Mouse (Mus musculus): ENCODE measurements around the gene Faap100. TPM values are rescaled to one million over a fixed set of nuclear protein-coding genes. Genes with fewer than 3 reads are reported as not detected.

Gene Faap100
- polyA plus RNA-seq, 1 experiment from 2014 or later = 9.7 TPM

GRCm38 (mm10) chr11:120345067-120345681 is 33.4 kb downstream of the Faap100 start:
- Histone ChIP-seq H3K4me3 (ENCODE audit: low read depth, low read length) (peak overlapping the region; percentile 27; the same call in 1 of the 2 replicates), H3K27ac (ENCODE audit: low read depth, low read length) (no peak overlapping the region), H3K9me3 (ENCODE audit: control insufficient read depth) (no peaks in the 10 kb centered on the region), H3K4me1 (replicated peaks; ENCODE audit: control insufficient read depth, insufficient read depth, low read length) (no peaks in the 10 kb centered on the region), H3K4me2 (replicated peaks; ENCODE audit: low read depth) (peak overlapping the region; percentile 48), H3K27me3 (replicated peaks; ENCODE audit: control insufficient read depth, insufficient read depth, low read length) (no peaks in the 10 kb centered on the region), H3K9ac (ENCODE audit: low read depth, low read length) (peak overlapping the region; percentile 37; the same call in 1 of the 2 replicates), H3K36me3 (ENCODE audit: control insufficient read depth, insufficient read depth) (peaks cover 14% of the 10 kb centered on the region)
- TF ChIP-seq CTCF (IDR thresholded peaks at IDR 0.05; ENCODE audit: low read depth) = no peak
- ATAC-seq = no peak
- 13% methylated on average over 1 of the region's 1 CpGs for WGBS

- peaks cover 14% of the 10 kb centered on the region for H3K36me3 ChIP-seq (ENCODE audit: control insufficient read depth, insufficient read depth)
- no peak for ATAC-seq
- peak overlapping the region; percentile 48; the same call in 1 of the 2 replicates for H3K4me2 ChIP-seq (replicated peaks; ENCODE audit: low read depth)
- 45% methylated on average over 5 of the region's 5 CpGs for WGBS
- H3K9me3 ChIP-seq (ENCODE audit: control insufficient read depth) = no peaks in the 10 kb centered on the region
- TF ChIP-seq CTCF (IDR thresholded peaks at IDR 0.05; ENCODE audit: low read depth) = no peak
- H3K27ac ChIP-seq (ENCODE audit: low read depth, low read length) = peak overlapping the region; percentile 24
- H3K9ac ChIP-seq (ENCODE audit: low read depth, low read length) = no peak overlapping the region
- H3K4me3 ChIP-seq (ENCODE audit: low read depth, low read length) = no peak overlapping the region
- no peaks in the 10 kb centered on the region for H3K4me1 ChIP-seq (replicated peaks; ENCODE audit: control insufficient read depth, insufficient read depth, low read length)
- H3K27me3 ChIP-seq (replicated peaks; ENCODE audit: control insufficient read depth, insufficient read depth, low read length) = no peaks in the 10 kb centered on the region
Observed at GRCm38 (mm10) chr11:120344310-120344920, 34.1 kb downstream of the Faap100 start.

DNA sequence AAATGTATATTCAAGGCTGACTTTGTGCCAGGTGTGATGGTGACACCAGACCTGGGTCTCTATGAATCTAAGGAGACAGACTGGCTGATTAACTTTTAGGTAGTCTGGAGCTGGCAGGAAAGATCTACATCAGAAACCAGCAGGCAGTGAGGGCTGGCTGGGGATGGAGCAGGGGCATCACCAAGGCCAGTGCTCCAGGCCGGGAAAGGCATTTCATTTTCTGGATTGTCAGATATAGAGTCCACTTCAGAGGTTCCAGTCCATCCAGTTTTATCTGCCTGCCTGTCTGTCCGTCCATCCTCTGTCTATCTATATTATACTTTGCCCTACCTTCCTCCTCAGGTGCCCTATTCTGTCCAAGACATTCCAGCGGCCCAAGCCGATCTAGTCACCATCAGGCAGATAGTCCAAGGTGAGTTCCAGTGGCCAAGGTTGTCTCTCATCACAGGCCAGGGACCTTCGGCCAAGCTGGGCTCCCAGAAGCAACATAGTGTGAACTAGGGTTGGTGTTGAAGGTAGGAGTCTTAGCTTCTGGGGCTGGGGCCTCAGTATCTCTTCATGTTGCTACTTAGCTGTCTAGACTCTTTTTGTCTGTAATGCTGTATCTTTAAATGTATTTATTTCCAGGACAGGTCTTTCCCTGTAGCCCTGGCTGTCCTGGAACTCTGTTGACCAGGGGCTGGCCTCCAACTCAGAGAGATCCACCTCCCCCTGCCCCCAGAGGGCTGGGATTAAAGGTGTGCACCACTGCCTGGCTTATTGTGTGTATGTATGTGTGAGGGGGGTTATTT is 34.9 kb downstream of the Faap100 start:
- Histone ChIP-seq H3K36me3 (ENCODE audit: control insufficient read depth, insufficient read depth) (peaks cover 14% of the 10 kb centered on the region), H3K4me3 (ENCODE audit: low read depth, low read length) (no peak overlapping the region), H3K27ac (ENCODE audit: low read depth, low read length) (peak overlapping the region; percentile 24), H3K4me1 (replicated peaks; ENCODE audit: control insufficient read depth, insufficient read depth, low read length) (no peaks in the 10 kb centered on the region), H3K9ac (ENCODE audit: low read depth, low read length) (no peak overlapping the region), H3K27me3 (replicated peaks; ENCODE audit: control insufficient read depth, insufficient read depth, low read length) (no peaks in the 10 kb centered on the region), H3K9me3 (ENCODE audit: control insufficient read depth) (no peaks in the 10 kb centered on the region), H3K4me2 (replicated peaks; ENCODE audit: low read depth) (no peak overlapping the region)
- ATAC-seq = no peak
- no peak for TF ChIP-seq CTCF (IDR thresholded peaks at IDR 0.05; ENCODE audit: low read depth)
- 41% methylated on average over 5 of the region's 5 CpGs for WGBS

DNA sequence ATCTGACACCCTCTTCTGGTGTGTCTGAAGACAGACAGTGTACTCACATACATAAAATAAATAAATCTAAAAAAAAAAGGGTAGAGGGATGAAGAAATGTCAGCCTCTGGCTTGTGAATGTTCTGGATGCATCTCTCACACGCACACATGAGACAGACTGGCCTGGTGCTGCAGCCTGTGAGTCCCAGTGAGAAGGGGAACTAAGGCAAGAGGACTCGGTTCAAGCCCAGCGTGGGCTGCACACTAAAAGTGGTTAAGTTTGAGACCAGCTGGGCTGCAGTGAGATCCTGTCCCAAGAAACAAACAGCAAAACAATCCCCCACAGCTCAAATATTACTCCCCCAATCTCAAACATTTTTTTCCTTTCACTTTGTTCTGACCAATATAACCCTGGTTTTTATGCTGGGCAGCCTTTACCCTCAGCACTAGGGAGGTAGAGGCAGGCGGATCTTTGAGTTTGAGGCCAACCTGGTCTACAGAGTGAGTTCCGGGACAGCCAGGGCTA is 35.9 kb downstream of the Faap100 start:
- Histone ChIP-seq H3K9ac (ENCODE audit: low read depth, low read length) (no peak overlapping the region), H3K36me3 (ENCODE audit: control insufficient read depth, insufficient read depth) (peaks cover 14% of the 10 kb centered on the region), H3K4me1 (replicated peaks; ENCODE audit: control insufficient read depth, insufficient read depth, low read length) (no peaks in the 10 kb centered on the region), H3K9me3 (ENCODE audit: control insufficient read depth) (no peaks in the 10 kb centered on the region), H3K4me2 (replicated peaks; ENCODE audit: low read depth) (no peak overlapping the region), H3K4me3 (ENCODE audit: low read depth, low read length) (no peak overlapping the region), H3K27me3 (replicated peaks; ENCODE audit: control insufficient read depth, insufficient read depth, low read length) (no peaks in the 10 kb centered on the region), H3K27ac (ENCODE audit: low read depth, low read length) (no peak overlapping the region)
- ATAC-seq = no peak
- no peak for TF ChIP-seq CTCF (IDR thresholded peaks at IDR 0.05; ENCODE audit: low read depth)
- WGBS = 89% methylated on average over 5 of the region's 5 CpGs

- no peak for ATAC-seq
- 96% methylated on average over 4 of the region's 4 CpGs for WGBS
Observed at GRCm38 (mm10) chr11:120341661-120342060, 36.9 kb downstream of the Faap100 start.

GRCm38 (mm10) chr11:120339978-120340513 is 38.5 kb downstream of the Faap100 start:
- Histone ChIP-seq H3K27ac (ENCODE audit: low read depth, low read length) (peak overlapping the region; percentile 85), H3K27me3 (replicated peaks; ENCODE audit: control insufficient read depth, insufficient read depth, low read length) (no peaks in the 10 kb centered on the region), H3K4me1 (replicated peaks; ENCODE audit: control insufficient read depth, insufficient read depth, low read length) (no peaks in the 10 kb centered on the region), H3K4me3 (ENCODE audit: low read depth, low read length) (peak overlapping the region; percentile 17; the same call in 1 of the 2 replicates), H3K9me3 (ENCODE audit: control insufficient read depth) (no peaks in the 10 kb centered on the region), H3K36me3 (ENCODE audit: control insufficient read depth, insufficient read depth) (peaks cover 4% of the 10 kb centered on the region), H3K4me2 (replicated peaks; ENCODE audit: low read depth) (peak overlapping the region; percentile 52), H3K9ac (ENCODE audit: low read depth, low read length) (no peak overlapping the region)
- 40% methylated on average over 10 of the region's 10 CpGs for WGBS
- peak; percentile 86 for ATAC-seq
- no peak for TF ChIP-seq CTCF (IDR thresholded peaks at IDR 0.05; ENCODE audit: low read depth)

More at GRCm38 (mm10) chr11:120341661-120342060, 36.9 kb downstream of the Faap100 start:
- no peak overlapping the region for H3K4me3 ChIP-seq (ENCODE audit: low read depth, low read length)
- H3K4me1 ChIP-seq (replicated peaks; ENCODE audit: control insufficient read depth, insufficient read depth, low read length) = no peaks in the 10 kb centered on the region
- no peak overlapping the region for H3K4me2 ChIP-seq (replicated peaks; ENCODE audit: low read depth)
- H3K9me3 ChIP-seq (ENCODE audit: control insufficient read depth) = no peaks in the 10 kb centered on the region
- no peak for TF ChIP-seq CTCF (IDR thresholded peaks at IDR 0.05; ENCODE audit: low read depth)
- H3K27ac ChIP-seq (ENCODE audit: low read depth, low read length) = no peak overlapping the region
- peaks cover 12% of the 10 kb centered on the region for H3K36me3 ChIP-seq (ENCODE audit: control insufficient read depth, insufficient read depth)
- no peaks in the 10 kb centered on the region for H3K27me3 ChIP-seq (replicated peaks; ENCODE audit: control insufficient read depth, insufficient read depth, low read length)
- H3K9ac ChIP-seq (ENCODE audit: low read depth, low read length) = no peak overlapping the region

All from intestine, postnatal 0 days (tissue).